Mouse (Mus musculus) T-helper 1 cell (primary cell): ENCODE measurements around the gene Rin3.

Source experiments
- in situ Hi-C: fragments of 300-600 bp; cut with MboI, MseI; formaldehyde crosslinking; loops from one replicate; pipeline ENCODE4 v1.15.1; 2025; ENCODE audit warnings: high pct_unique_total_duplicates

The Rin3 gene

DNA sequence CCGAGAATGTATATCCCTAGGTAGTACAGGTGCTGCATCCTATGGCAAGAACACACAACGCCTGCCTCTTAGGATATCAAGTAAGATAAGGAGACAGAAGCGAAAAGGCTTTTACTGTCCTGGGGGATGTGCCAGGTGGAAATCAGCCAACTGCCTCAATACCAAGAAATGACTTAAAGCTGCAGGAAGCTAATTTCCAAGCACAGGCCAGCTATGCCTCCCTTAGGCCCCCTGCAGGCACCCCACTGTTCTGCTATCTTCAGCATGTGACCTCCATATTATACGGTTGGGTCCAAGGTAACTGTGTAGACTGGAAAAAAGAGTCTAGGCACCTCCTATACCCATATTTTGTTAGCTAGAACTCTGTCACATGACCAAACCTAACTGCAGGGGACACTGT is 44.7 kb downstream of the Rin3 start:
- in situ Hi-C loops = no loop called here

- in situ Hi-C loops = no loop called here
Observed at GRCm38 (mm10) chr12:102328090-102328489, 45.2 kb downstream of the Rin3 start.

GRCm38 (mm10) chr12:102330188-102330587 is 47.3 kb downstream of the Rin3 start:
- in situ Hi-C loops = no loop called here

DNA sequence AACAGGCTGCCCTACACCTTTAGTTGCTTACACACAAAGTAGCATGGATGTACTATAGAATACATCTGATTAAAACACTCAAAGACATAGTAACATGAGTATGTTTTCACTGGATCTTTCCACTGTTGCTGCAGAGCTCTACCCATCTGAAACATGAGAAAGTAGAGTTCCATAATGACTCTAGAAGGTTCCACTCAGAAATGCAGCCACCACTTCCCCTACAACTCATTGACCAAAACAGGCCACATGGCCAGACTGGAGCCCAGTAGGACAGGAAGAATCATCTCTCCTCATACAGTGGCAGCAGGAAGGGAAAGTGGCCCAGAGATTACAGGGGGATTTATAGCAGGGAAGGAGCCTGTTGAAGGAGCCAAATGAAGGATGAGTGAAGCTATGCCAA is 47.9 kb downstream of the Rin3 start:
- in situ Hi-C loops = no loop called here

GRCm38 (mm10) chr12:102333101-102333500 is 50.3 kb downstream of the Rin3 start:
- in situ Hi-C loops = no loop called here

DNA sequence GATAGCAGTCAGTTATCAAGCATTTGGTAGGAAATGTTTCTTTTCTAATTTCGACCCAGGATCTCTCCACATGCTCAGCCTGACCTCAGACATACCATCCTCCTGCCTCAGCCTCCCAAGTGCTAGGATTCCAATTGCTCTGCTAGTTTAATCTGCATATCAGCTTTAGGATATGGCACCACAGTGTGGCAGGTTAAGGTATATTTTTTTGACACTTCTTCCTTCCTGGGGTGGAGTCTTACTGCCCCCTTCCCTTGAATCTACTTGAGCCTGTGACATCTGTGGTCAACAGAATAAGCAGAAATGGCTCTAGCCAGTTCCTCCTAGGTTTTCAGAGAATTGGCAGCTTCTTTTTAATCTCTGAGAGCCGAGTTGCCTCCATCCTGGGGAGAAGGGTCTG is 56.2 kb downstream of the Rin3 start:
- in situ Hi-C loops = loop anchor here (5.0 kb wide), 1 partner anchor 52 kb away; no protein-coding TSS in a partner anchor

DNA sequence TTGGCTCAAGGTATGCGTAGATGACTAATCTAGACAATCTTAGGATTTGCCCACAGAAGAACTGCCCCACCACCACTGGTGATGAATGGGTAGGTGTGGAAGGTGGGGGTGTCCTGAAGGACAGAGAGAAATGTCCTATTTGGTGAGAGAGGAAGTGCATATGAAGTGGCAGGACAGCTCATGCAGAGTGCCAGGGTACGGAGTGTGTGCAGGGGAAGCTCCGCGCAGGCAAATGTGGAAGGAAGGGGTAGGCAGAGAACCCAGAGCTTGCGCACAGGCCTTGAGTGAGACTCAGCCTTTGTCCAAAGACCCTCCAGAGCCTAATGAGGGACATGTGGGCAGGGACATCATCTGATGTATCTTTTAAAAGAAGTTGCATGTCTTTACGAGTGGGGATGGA is 57.6 kb downstream of the Rin3 start:
- in situ Hi-C loops = no loop called here

DNA sequence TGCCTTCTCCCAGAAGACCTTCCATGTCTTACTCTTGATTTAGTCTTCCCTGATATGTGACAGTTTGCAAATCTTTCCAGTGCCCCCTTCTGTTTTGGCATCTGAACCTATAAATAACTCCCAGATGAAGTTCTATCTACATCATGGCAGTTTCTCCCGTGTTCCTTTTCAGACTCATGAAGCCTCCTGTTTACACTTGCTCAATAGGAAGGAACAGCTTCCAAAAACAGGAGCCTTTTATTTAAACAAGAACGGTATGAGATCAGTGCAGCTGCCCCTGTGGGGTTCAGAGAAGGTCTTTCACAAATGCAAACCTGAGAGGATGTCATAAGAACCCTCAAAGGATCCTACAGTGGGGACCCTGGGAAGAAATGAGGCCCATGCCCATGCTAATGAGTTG is 59.3 kb downstream of the Rin3 start:
- in situ Hi-C loops = no loop called here

DNA sequence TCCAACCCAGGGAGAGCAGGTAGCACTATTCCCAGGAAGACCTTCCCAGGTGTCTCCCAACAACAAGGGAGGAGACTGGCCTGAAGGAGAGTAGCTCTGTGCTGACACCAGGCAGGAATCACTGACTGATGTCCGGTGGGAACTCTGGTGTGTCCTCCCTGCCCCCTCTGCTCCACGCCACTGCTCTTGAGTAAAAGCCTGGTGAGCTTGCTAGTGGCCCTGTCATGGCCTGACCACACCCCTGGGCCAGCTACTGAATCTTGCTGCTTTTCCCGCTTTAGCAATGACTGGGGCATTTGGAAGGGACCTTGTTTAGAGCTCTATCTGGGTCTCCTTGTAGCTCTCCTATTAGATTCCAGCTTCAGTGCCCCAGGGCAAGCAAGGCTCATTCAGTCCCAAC is 59.8 kb downstream of the Rin3 start:
- in situ Hi-C loops = no loop called here

GRCm38 (mm10) chr12:102345031-102345815 is 62.4 kb downstream of the Rin3 start:
- in situ Hi-C loops = no loop called here

DNA sequence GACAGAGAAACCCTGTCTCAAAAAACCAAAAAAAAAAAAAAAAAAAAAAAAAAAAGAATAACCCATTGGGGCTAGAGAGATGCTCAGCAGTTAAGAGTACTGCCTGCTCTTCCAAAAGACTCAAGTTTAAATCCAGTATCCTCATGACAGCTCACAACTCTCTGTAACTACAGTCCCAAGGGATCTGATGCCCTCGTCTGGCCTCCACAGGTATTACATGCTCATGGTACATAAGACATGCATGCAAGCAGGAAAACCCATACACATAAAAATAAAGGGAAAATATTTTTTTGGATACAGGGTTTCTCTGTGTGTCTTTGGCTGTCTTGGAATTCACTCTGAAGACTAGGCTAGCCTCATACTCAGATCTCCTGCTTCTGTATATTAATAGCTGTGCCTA is 63.7 kb downstream of the Rin3 start:
- in situ Hi-C loops = no loop called here

- in situ Hi-C loops = no loop called here
Observed at GRCm38 (mm10) chr12:102348447-102348846, 65.6 kb downstream of the Rin3 start.

DNA sequence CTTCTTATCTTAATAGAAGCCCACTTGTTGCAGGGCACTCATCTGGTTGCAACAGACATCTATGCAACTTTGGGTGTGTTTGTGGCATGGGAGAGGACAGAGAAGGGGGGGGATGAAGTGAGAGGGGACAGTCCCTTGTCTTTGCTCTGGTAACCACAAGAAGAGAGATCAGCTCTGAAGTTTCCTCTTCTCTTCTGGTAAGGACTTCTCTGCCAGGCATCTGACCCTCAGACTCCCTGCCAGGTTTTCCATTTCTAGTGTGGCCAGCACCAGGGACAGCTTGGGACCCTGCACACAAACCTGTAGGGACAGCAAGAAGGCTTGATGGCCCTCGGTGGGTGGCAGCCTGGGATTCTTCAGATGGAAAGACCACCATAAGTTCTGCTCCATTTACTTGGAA is 68.1 kb downstream of the Rin3 start:
- in situ Hi-C loops = no loop called here

GRCm38 (mm10) chr12:102354126-102354984 is 71.5 kb downstream of the Rin3 start:
- in situ Hi-C loops = no loop called here

DNA sequence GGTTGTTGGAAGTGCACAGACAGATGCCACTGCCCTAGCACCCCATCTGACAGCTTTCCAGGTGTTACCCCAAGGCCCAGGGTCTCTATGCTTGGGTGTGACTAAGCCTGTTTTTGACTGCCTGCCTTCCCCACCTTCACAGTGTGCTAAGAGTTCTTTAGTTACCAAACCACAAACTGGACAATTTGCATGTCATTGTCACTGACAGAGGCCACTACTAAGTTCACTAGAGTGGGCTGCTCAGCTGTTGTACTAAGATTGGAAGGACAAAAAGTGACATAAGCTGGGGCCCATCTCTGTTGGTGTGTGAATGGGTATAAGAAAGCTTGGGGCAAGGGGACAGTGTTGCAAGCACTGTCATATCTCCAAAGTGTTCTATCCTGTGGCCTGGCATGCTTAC is 72.9 kb downstream of the Rin3 start:
- in situ Hi-C loops = no loop called here

DNA sequence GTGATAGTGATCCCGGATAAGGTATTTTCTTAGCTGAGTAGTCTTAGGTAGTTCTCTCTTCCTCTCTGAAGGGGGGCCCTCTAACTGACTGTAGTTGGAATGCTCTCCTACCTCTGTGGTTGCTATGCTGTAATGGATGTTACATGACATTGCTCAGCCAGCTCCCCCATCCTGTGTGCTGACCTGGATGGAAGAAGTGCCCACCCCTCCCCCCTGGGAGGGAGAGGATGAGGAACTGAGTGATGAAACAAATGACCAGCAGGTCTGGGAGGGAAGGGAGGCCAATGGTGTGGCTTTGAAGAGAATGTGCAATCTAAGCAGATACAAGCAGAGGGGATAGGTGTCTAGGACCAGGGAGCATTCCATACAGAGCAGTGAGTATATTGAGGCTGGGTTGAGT is 73.9 kb downstream of the Rin3 start:
- in situ Hi-C loops = no loop called here

DNA sequence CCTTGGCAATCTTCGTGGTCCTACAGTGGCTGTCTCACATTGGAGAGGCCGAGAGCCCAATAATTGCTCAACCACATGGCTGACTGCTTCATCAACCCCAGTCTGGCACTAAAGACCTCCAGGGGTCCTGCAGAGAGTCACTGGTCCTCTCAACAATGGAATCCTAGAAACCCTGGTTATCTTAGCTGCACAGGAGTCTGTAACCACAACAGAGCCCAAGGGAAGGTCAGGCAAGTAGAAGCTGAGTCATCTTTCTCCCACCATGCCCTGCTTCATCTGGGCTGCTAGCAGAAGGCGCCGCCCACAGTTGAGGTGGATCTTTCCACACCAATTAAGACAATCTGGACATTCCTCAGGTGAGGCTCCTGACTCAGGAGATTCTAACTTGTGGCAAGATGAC is 76.5 kb downstream of the Rin3 start:
- in situ Hi-C loops = no loop called here

DNA sequence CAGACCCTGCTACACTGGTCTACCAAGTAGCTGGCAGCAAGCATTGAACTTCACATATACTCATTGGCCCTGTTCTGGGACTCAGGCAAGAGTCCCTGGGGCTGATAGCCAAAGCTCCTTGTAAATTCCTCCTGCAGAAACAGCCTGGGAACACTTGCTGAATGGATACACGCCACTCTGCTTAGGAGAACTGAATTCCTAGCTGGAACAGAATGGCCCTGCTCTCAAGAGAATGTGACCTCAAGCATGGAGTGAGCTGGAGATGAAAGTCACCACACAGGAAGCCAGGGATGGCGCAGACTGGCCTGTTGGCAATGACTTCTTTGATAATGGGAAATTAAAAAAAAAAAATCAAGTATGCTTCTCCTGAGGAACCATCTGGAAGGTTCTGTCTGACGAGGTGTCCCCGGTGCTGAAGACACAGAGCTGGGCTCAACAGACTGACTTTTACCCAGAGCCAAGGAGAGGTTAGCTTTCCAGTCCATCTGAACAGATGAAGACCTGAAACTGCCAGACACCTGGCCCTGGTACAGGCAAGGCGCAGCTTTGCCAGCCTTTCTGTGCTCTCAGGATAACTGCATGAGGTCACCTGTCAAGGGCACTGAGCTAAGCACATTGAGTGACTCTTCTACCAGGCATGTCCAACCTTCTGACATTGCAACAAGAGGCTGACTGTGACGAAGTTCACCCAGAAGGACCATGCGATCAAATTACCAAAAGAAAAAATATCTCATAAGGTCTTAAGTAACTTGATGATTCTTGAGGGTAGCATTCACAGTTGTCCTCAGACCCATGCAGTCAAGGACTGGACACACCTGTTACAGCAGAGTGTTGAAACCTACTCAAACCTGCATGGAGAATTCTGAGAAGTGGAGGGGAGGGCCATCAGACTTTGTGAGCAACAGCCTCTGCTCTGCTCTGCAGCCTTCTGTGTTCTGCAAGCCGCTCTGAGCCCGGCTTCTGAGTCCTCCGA is 78.6 kb downstream of the Rin3 start:
- in situ Hi-C loops = no loop called here

DNA sequence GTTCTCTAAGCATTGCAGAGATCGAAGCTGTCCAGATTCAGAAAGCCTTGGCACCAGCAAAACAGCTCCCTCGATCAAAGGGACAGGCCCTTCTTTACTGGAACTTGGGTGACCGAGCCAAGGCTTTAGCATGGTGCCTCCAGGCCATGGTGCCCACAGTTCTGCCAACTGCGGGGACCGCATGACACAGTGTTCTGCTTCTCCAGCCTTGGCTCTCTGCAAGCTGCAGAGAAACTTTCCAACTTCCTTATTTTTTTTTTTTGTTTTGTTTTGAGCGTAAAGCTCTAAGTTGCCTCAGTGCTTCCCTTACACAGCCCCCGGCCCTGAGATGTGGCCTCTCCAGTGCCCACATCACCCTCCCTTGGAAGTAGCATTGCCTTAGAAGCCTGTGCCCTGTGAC is 82.2 kb downstream of the Rin3 start:
- in situ Hi-C loops = no loop called here

GRCm38 (mm10) chr12:102366126-102366816 is 83.4 kb downstream of the Rin3 start:
- in situ Hi-C loops = no loop called here

GRCm38 (mm10) chr12:102367075-102367474 is 84.2 kb downstream of the Rin3 start:
- in situ Hi-C loops = no loop called here
